In genomic region chr2:22774181-22774751, GRCm38 (mm10) we compare ENCODE assay signal across 8 mouse cellular contexts. TPM values are rescaled to one million over a fixed set of nuclear protein-coding genes. Genes with fewer than 3 reads are reported as not detected.
DNase-seq lines count a peak whose midpoint lies in the region; ATAC-seq and TF ChIP-seq lines count a peak whose summit lies in the region.

No protein-coding gene starts in this region.

- H3K79me2 ChIP-seq in MEL (ENCODE audit: control insufficient read depth, insufficient read depth, low read length, poor library complexity): peaks cover 36% of the 10 kb centered on the region

- H3K4me3 ChIP-seq in MEL (ENCODE audit: control insufficient read depth in 1 of 2, insufficient read depth in 1 of 2, low read depth in 2 of 2, low read length in 2 of 2): peak overlapping the region; percentile 84 to 91

- no peaks in the 10 kb centered on the region for H3K9me3 ChIP-seq in MEL (replicated peaks; ENCODE audit: insufficient read depth, low read length)

- peak; percentile 91 for DNase-seq in MEL (ENCODE audit: low read depth, low spot score)
- DNase-seq in gastrocnemius, postnatal 10 days: peak; percentile 66
- peak; percentile 92 for DNase-seq in induced T-regulatory cell, adult 2 months (ENCODE audit: low read depth)
- DNase-seq in left cerebral cortex, adult 9 months (ENCODE audit: low spot score in 2 of 2): peak; percentile 26 to 59
- DNase-seq in right cerebral cortex, adult 18-20 months: peak; percentile 53
- peak; percentile 41 for DNase-seq in urinary bladder, postnatal 25 days (ENCODE audit: low spot score)

- TF ChIP-seq EP300 in MEL (IDR thresholded peaks at IDR 0.05; ENCODE audit: low read depth in 1 of 2, low read length in 2 of 2): no peak

- no peak for TF ChIP-seq RAD21 in MEL (IDR thresholded peaks at IDR 0.05; ENCODE audit: low read depth, low read length)

- peak; percentile 54 to 78 for TF ChIP-seq POLR2A in MEL (IDR thresholded peaks at IDR 0.05; ENCODE audit: control insufficient read depth in 1 of 2, insufficient read depth in 1 of 2, low read depth in 1 of 2, low read length in 2 of 2, poor library complexity in 1 of 2)

- H3K27ac ChIP-seq in MEL (ENCODE audit: control insufficient read depth, low read depth, low read length): peak overlapping the region; percentile 95

- peaks cover 26 to 32% of the 10 kb centered on the region in 2 experiments for H3K4me1 ChIP-seq in MEL (ENCODE audit: control insufficient read depth in 1 of 2, insufficient read depth in 2 of 2, low read length in 2 of 2)

- no peaks in the 10 kb centered on the region for H3K27me3 ChIP-seq in MEL (ENCODE audit: control insufficient read depth in 1 of 2, insufficient read depth in 2 of 2, low read length in 2 of 2)

- peak overlapping the region; percentile 95 for H3K9ac ChIP-seq in MEL (ENCODE audit: control insufficient read depth, low read depth, low read length, poor library complexity, severe bottlenecking)

- H3K36me3 ChIP-seq in MEL (ENCODE audit: control insufficient read depth in 1 of 2, insufficient read depth in 2 of 2, low read length in 2 of 2): peaks cover 0 to 46% of the 10 kb centered on the region in 2 experiments; a peak in 3 of 4 replicates

- no peak for TF ChIP-seq CTCF in MEL (IDR thresholded peaks at IDR 0.05 in 2 of 3, conservative IDR thresholded peaks at IDR 0.05 in 1 of 3; ENCODE audit: control insufficient read depth in 1 of 3, insufficient read depth in 1 of 3, low read depth in 2 of 3, low read length in 3 of 3, poor library complexity in 1 of 3, severe bottlenecking in 1 of 3)

- ATAC-seq in common myeloid progenitor, adult 5-6 weeks (replicated peaks; ENCODE audit: low read depth, poor library complexity, severe bottlenecking): peak; percentile 81
- peak; percentile 85 for ATAC-seq in megakaryocyte, adult 5-6 weeks (ENCODE audit: poor library complexity, severe bottlenecking)

TF ChIP-seq in MEL, 35 proteins besides CTCF, POLR2A, EP300 and RAD21:
- no peak for TF ChIP-seq KAT2A (conservative IDR thresholded peaks at IDR 0.05; ENCODE audit: low read depth, low read length)
- TF ChIP-seq UBTF (IDR thresholded peaks at IDR 0.05; ENCODE audit: borderline replicate concordance, insufficient read depth, low read depth, low read length): peak; percentile 80; the same call in 1 of the 2 replicates
- 0 out of 2 replicates have a peak, but pooled peaks have one; percentile 10 for TF ChIP-seq ELF1 (IDR thresholded peaks at IDR 0.05; ENCODE audit: low read depth, low read length)
- peak; percentile 51; the same call in 1 of the 2 replicates for TF ChIP-seq NRF1 (IDR thresholded peaks at IDR 0.05; ENCODE audit: insufficient read depth, low read depth, low read length, poor library complexity, severe bottlenecking)
- TF ChIP-seq RCOR1 (IDR thresholded peaks at IDR 0.05; ENCODE audit: low read depth, low read length): no peak
- TF ChIP-seq MXI1 (IDR thresholded peaks at IDR 0.05; ENCODE audit: low read depth, low read length): peak; percentile 75; the same call in 1 of the 2 replicates
- TF ChIP-seq ZNF384 (IDR thresholded peaks at IDR 0.05; ENCODE audit: low read depth, low read length): no peak
- peak; percentile 77 for TF ChIP-seq MAX (IDR thresholded peaks at IDR 0.05; ENCODE audit: low read length)
- TF ChIP-seq ZKSCAN1 (IDR thresholded peaks at IDR 0.05; ENCODE audit: low read depth, low read length): no peak
- TF ChIP-seq MYB (IDR thresholded peaks at IDR 0.05; ENCODE audit: low read depth, low read length): no peak
- TF ChIP-seq CHD1 (IDR thresholded peaks at IDR 0.05; ENCODE audit: low read depth, low read length): no peak
- peak; percentile 51 for TF ChIP-seq NELFE (IDR thresholded peaks at IDR 0.05; ENCODE audit: low read depth, low read length)
- peak; percentile 27; the same call in 1 of the 2 replicates for TF ChIP-seq POLR2AphosphoS2 (IDR thresholded peaks at IDR 0.05; ENCODE audit: low read length)
- TF ChIP-seq BHLHE40 (IDR thresholded peaks at IDR 0.05; ENCODE audit: borderline replicate concordance, low read depth, low read length): 0 out of 2 replicates have a peak, but pooled peaks have one; percentile 12
- peak; percentile 63; the same call in 1 of the 2 replicates for TF ChIP-seq MAZ (IDR thresholded peaks at IDR 0.05; ENCODE audit: low read depth, low read length)
- no peak for TF ChIP-seq GATA1 (IDR thresholded peaks at IDR 0.05; ENCODE audit: low read depth, low read length)
- TF ChIP-seq USF1 (IDR thresholded peaks at IDR 0.05; ENCODE audit: low read depth, low read length): peak; percentile 71
- TF ChIP-seq USF2 (IDR thresholded peaks at IDR 0.05; ENCODE audit: borderline replicate concordance in 1 of 2, insufficient read depth in 1 of 2, low read depth in 1 of 2, low read length in 2 of 2): no peak
- peak; percentile 44; the same call in 1 of the 2 replicates for TF ChIP-seq HCFC1 (IDR thresholded peaks at IDR 0.05; ENCODE audit: low read depth, low read length)
- no peak; the same call in 1 of the 2 replicates for TF ChIP-seq SIN3A (IDR thresholded peaks at IDR 0.05; ENCODE audit: low read length)
- TF ChIP-seq GABPA (IDR thresholded peaks at IDR 0.05; ENCODE audit: low read depth, low read length): no peak
- no peak for TF ChIP-seq TAL1 (IDR thresholded peaks at IDR 0.05; ENCODE audit: low read length)
- no peak for TF ChIP-seq MAFK (IDR thresholded peaks at IDR 0.05; ENCODE audit: borderline replicate concordance, low read depth, low read length)
- TF ChIP-seq ZMIZ1 (IDR thresholded peaks at IDR 0.05; ENCODE audit: low read depth, low read length): peak; percentile 47
- TF ChIP-seq ZC3H11A (IDR thresholded peaks at IDR 0.05; ENCODE audit: low read depth, low read length): no peak
- no peak; the same call in 1 of the 2 replicates for TF ChIP-seq TBP (IDR thresholded peaks at IDR 0.05; ENCODE audit: low read depth, low read length)
- no peak for TF ChIP-seq CHD2 (IDR thresholded peaks at IDR 0.05; ENCODE audit: low read length)
- TF ChIP-seq TCF12 (IDR thresholded peaks at IDR 0.05; ENCODE audit: low read depth, low read length): no peak; the same call in 1 of the 2 replicates
- peak; percentile 24; the same call in 1 of the 2 replicates for TF ChIP-seq MYC (IDR thresholded peaks at IDR 0.05; ENCODE audit: low read depth, low read length)
- TF ChIP-seq ETS1 (IDR thresholded peaks at IDR 0.05; ENCODE audit: low read depth, low read length): peak; percentile 11; the same call in 1 of the 2 replicates
- TF ChIP-seq POLR2AphosphoS5 (IDR thresholded peaks at IDR 0.05; ENCODE audit: borderline replicate concordance, low read depth, low read length): peak; percentile 51

RNA-seq across cellular contexts. Expression of gene Apbb1ip, which starts 0.4 kb away (rescaled TPM):
- total RNA-seq in MEL (2012; rRNA removed): 7.4 and 10.8 TPM in 2 replicates
- 10 to 100 TPM in 1 of 2 experiments, not detected in 1; 60.7 TPM for polyA plus RNA-seq in MEL (2012; ENCODE audit: insufficient read depth in 1 of 2, insufficient read length in 2 of 2, low read depth in 1 of 2, low replicate concordance in 2 of 2, missing spikeins in 1 of 2)
- total RNA-seq in common myeloid progenitor, adult 5-6 weeks (2017): 24.3 and 43.8 TPM in 2 replicates
- 1 to 10 TPM; 2.6 to 4.0 TPM for total RNA-seq in gastrocnemius, postnatal 10 days (2021)
- 194 and 206 TPM in 2 replicates for total RNA-seq in megakaryocyte, adult 5-6 weeks (2015)
- total RNA-seq in megakaryocyte, adult 5-6 weeks (2017): 27.6 and 49.7 TPM in 2 replicates

Comparison
In these comparisons a context has a peak if more than half of its experiments do, and no peak if none do; other contexts are left out.
1. Peak in every context shown above with its lines: DNase-seq, ATAC-seq, H3K4me3 ChIP-seq and H3K27ac ChIP-seq.
2. DNase-seq: peak in every context shown above with its lines; median percentile 92 in induced T-regulatory cell, adult 2 months; 91 in MEL; 66 in gastrocnemius, postnatal 10 days; 53 in right cerebral cortex, adult 18-20 months; 42 in left cerebral cortex, adult 9 months; 41 in urinary bladder, postnatal 25 days.